Mouse (Mus musculus): ENCODE results near the gene Ippk.

DNA sequence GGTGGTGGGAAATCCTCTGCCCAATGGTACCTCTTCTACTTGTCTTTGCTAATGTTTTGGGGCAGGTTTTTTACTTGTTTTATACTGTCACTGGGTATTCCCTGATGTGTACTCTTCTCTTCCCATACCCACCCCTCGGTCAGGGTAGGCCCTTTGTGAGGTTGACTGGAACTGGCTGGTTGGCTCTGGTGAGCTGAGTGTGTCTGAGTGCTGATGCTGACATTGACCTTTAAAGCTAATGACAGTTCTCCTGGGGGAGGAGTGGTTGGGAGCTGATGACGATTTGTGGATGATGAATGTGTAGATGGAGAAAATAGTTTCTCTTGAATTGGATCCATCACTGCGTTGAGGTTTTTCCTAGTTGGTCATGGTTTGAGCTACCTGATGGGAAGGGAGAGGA is 5.7 kb downstream of the Ippk start:
- TF ChIP-seq GATA1 (IDR thresholded peaks at IDR 0.05; ENCODE audit: low read length) (no peak), TAL1 (IDR thresholded peaks at IDR 0.05; ENCODE audit: low read length) (no peak)

Measured in erythroblast, embryonic 14.5 days (primary cell).